Mouse (Mus musculus): ENCODE results near the gene Gm10300. TPM values are rescaled to one million over a fixed set of nuclear protein-coding genes. Genes with fewer than 3 reads are reported as not detected.
A peak's percentile ranks its signal among the peaks of the same experiment; 100 is the strongest.

Gene Gm10300
- polyA plus RNA-seq, 1 experiment from 2014 or later, result not detected

DNA sequence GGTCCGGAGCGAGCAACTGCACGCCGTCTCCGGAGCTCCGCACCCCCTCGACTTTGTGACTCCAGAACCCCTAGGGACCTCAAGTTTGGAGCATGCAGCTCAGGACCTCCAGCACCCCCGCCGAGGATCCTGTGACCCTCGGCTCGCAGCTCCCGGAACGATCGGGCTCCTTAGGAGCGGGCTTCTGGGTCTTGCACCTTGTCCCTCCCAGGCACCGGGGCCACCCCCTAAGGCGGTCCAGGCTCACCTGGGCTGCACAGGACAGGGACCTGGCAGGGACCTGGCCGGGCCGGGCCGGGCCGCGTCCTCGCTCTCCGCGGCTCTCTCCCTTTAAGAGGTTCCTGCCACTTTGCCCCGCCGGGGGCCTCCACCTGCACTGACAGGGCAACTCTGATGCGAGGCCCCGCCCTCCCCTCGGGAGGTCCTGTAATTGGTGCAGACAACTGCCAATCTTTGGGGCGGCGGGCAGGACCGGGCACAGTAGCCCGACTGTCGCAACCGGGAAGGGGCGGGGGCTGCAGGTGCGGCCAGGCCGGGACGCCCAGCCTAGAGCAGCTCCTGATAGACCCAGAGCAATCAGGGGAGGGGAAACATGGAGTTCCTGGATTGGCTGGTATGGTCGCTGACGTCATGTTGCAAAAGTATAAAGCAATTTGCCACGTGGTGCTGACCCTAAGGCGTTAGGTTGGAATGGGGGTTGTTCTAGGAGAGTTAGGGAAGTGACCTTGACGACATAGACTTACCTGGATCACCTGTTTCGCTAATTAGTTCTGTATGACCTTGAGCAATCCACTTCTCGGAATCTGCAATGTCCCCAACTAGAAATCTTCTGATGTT lies 654 bp downstream of the Gm10300 start, which contains the start of gene Epb41:
Epb41 (minus strand) TSS at position 389 of the 837 bp plus-strand sequence.
- ATAC-seq, result peak; percentile 96
- Histone ChIP-seq H3K36me3 (no peaks in the 10 kb centered on the region), H3K27ac (no peak within 1 kb of the TSS)

DNA sequence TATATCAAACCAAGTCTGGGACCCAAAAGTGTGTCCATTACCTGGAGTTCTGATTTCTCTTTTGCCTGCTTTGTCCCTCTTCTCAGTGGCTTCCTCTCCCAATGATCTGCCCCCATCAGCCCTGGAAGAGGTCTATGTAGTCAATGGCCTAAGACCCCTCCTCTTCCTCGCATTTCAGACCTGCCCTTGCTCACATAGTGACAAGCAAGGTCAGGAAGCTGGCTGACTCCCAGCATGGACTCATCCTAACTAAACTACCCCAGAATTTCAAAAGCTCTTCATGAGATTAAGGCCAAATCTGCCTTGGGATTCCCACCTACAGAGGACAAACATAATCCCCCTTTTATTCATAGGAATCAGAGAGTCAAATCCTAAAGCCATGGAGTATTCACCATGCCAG lies 1.3 kb downstream of the Gm10300 start:
- Histone ChIP-seq H3K9ac (replicated peaks) (no peak overlapping the region), H3K4me1 (replicated peaks) (peaks cover 25% of the 10 kb centered on the region), H3K36me3 (no peaks in the 10 kb centered on the region), H3K4me3 (replicated peaks) (peak overlapping the region; percentile 69; the same call in 1 of the 2 replicates), H3K27ac (no peak overlapping the region), H3K4me2 (replicated peaks) (peak overlapping the region; percentile 100; the same call in 1 of the 2 replicates), H3K9me3 (no peaks in the 10 kb centered on the region), H3K27me3 (peaks cover 44% of the 10 kb centered on the region)
- no peak for ATAC-seq
- 23% methylated on average over 1 of the region's 1 CpGs for WGBS

More for the DNA sequence above, 654 bp downstream of the Gm10300 start, which contains the start of gene Epb41:
- WGBS, result 2% methylated on average over 47 of the region's 47 CpGs
- Histone ChIP-seq H3K4me2 (replicated peaks) (peak within 1 kb of the TSS; percentile 100), H3K4me1 (replicated peaks) (peaks cover 25% of the 10 kb centered on the region), H3K4me3 (replicated peaks) (peak within 1 kb of the TSS; percentile 69), H3K9me3 (no peaks in the 10 kb centered on the region), H3K9ac (replicated peaks) (peak within 1 kb of the TSS; percentile 73), H3K27me3 (peaks cover 43% of the 10 kb centered on the region)

DNA sequence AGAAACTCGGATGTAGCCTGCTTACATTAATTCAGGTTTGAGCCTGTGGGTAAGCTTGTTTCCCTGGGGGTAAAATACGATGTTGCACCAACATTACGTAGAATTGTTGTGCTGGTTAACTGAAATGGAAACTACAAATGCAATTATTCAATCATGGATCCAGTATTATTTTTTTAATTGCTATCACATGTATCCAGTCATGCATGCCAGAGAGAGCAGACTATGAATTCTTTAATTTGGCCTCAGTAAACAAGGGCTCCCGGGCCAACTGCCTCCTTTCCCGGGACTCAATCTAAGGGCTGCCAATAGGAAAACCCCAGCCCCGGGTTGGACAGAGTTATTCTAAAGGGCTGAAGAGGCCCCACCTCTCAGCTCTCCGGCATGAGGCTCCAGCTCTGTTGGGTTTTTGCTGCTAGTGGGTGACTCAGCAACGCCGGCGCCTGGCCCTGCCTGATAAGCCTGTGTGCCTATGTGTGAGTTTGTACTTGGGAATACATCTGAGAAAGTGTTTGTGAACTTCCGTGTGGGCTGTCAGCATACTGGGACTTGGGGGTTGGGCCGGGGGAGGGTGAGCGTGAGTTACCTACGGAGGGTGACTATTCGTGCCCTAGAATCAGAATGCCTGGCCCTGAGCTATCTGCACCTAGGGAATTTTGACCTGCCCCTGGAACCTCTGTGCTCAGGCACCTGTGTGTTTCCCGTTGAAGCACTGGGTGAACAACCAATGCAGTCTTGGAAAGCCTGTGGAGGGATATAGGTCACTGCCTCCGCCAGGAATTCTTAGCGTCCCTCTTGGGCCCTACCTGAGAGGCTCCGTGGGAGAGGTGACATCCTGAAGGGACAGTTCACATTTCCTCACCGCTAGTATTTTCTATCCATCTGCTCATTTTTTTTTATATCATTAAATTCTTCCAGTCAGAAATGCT lies 2.2 kb downstream of the Gm10300 start:
- ATAC-seq, result no peak
- H3K27me3 ChIP-seq, result peaks cover 42% of the 10 kb centered on the region

DNA sequence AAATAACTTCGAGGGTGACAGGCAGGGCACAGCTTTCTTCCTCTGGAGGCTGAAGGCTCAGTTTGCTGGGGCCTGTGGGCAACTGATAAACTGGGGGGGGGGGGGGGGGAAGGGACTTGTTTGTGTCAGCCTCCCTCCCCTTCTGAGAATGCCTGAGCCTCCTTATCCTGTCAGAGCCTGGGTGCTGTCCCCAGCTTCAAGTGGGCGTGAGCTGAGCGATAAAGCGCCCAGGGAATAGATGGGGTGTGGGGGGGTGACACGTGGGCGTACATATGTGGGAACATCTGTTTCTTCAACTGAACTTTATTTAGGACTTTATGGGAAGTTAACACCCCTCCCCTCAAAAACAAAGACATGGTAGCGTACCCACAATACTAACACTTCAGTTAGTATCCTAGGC lies 2.9 kb downstream of the Gm10300 start:
- Histone ChIP-seq H3K4me3 (replicated peaks) (no peak overlapping the region), H3K27me3 (peaks cover 35% of the 10 kb centered on the region), H3K9me3 (no peaks in the 10 kb centered on the region), H3K9ac (replicated peaks) (no peak overlapping the region), H3K36me3 (no peaks in the 10 kb centered on the region), H3K4me1 (replicated peaks) (peaks cover 25% of the 10 kb centered on the region), H3K4me2 (replicated peaks) (no peak overlapping the region), H3K27ac (no peak overlapping the region)
- ATAC-seq, result no peak
- WGBS, result 64% methylated on average over 7 of the region's 7 CpGs

More for the DNA sequence above, 2.2 kb downstream of the Gm10300 start:
- H3K36me3 ChIP-seq, result no peaks in the 10 kb centered on the region
- no peak overlapping the region for H3K27ac ChIP-seq
- peaks cover 25% of the 10 kb centered on the region for H3K4me1 ChIP-seq (replicated peaks)
- 21% methylated on average over 20 of the region's 20 CpGs for WGBS
- H3K4me3 ChIP-seq (replicated peaks), result no peak overlapping the region
- no peaks in the 10 kb centered on the region for H3K9me3 ChIP-seq
- no peak overlapping the region for H3K4me2 ChIP-seq (replicated peaks)
- no peak overlapping the region for H3K9ac ChIP-seq (replicated peaks)

DNA sequence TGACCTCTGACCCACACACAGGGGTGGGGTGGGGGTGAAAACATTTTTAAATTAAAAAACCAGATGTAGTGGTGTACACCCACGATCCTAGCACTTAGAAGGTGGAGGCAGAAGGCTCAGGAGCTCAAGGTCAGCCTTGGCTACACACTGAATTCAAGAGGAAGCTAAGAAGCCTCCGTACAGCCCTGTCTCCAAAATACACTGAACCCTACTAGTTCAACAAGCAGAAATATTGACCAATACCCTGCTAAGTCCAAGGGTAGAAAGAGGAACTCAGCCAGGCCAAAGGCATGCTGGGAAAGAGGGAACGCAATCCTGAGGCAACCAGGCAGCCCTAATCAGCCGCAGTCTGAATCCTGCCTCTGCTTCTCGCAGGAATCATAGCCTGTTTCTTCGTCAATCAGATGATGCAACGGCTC lies 3.8 kb downstream of the Gm10300 start:
- Histone ChIP-seq H3K27me3 (peaks cover 26% of the 10 kb centered on the region), H3K4me3 (replicated peaks) (no peak overlapping the region), H3K9me3 (no peaks in the 10 kb centered on the region), H3K36me3 (no peaks in the 10 kb centered on the region), H3K4me2 (replicated peaks) (no peak overlapping the region), H3K4me1 (replicated peaks) (peaks cover 25% of the 10 kb centered on the region), H3K27ac (no peak overlapping the region), H3K9ac (replicated peaks) (no peak overlapping the region)
- 56% methylated on average over 7 of the region's 7 CpGs for WGBS
- no peak for ATAC-seq

DNA sequence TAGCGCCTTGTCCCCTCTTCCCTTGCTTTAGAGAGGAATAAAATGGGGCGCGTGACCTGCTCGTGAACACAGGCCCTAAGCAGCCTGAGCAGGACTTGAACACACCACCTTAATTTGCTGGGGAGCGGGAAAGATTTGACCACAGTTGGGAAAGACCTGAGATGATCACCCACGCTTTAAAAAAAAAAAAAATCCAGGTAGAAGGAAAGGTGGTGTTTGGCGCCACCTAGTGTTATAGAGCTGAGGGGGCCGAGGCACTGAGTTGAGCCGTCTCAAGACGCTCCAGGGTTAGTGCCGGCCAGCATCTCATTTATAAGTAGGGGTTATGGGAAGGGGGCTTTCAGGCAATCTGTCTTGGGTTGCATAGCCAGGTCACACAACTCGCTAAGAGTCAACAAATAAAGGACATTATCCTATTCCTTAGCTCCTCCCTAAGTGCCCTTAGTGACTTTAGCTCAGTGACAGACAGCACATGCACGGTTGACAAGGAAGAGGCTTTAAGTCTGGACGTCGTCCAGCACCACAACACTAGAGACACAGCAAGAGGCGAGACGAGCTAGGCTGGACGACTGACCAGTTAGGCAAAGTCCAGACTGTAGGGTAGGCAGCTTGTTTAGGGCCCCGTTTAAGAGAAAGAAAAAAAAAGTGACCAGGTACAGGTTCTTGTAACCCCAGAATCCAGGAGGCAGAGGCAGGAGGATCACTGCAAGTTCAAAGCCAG lies 5.2 kb downstream of the Gm10300 start:
- H3K4me2 ChIP-seq (replicated peaks), result no peak overlapping the region
- H3K27me3 ChIP-seq, result peaks cover 23% of the 10 kb centered on the region
- no peak overlapping the region for H3K27ac ChIP-seq
- no peak overlapping the region for H3K4me3 ChIP-seq (replicated peaks)
- no peak for ATAC-seq
- no peaks in the 10 kb centered on the region for H3K9me3 ChIP-seq
- H3K36me3 ChIP-seq, result no peaks in the 10 kb centered on the region
- WGBS, result 15% methylated on average over 19 of the region's 19 CpGs
- H3K4me1 ChIP-seq (replicated peaks), result peaks cover 22% of the 10 kb centered on the region
- no peak overlapping the region for H3K9ac ChIP-seq (replicated peaks)

DNA sequence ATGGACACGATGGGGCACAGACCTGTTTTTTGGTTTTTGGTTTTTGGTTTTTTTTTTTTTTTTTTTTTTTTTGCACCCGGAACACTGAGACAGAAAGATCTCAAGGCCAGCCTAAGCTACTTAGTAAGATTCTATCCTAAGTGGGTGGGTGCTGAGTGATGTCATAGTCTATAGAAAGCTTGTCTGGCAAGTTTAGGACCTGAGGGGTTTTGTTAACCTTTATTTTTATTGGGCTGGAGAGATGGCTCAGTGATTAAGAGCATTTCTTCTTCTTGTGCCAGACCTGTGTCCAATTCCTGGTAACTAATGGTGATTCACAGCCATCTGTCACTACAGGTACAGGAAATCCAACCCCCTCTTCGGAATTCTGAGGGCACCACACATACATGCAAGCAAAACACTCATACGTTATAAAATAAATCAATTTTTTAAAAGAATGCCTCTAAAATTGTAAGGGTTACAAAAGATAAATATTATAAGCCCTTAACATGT lies 6.0 kb downstream of the Gm10300 start:
- H3K9me3 ChIP-seq, result no peaks in the 10 kb centered on the region
- no peak for ATAC-seq
- no peaks in the 10 kb centered on the region for H3K36me3 ChIP-seq
- no peak overlapping the region for H3K4me3 ChIP-seq (replicated peaks)
- no peak overlapping the region for H3K4me2 ChIP-seq (replicated peaks)
- H3K9ac ChIP-seq (replicated peaks), result no peak overlapping the region
- 71% methylated on average over 4 of the region's 4 CpGs for WGBS
- peaks cover 22% of the 10 kb centered on the region for H3K27me3 ChIP-seq
- no peak overlapping the region for H3K27ac ChIP-seq
- H3K4me1 ChIP-seq (replicated peaks), result peaks cover 15% of the 10 kb centered on the region

DNA sequence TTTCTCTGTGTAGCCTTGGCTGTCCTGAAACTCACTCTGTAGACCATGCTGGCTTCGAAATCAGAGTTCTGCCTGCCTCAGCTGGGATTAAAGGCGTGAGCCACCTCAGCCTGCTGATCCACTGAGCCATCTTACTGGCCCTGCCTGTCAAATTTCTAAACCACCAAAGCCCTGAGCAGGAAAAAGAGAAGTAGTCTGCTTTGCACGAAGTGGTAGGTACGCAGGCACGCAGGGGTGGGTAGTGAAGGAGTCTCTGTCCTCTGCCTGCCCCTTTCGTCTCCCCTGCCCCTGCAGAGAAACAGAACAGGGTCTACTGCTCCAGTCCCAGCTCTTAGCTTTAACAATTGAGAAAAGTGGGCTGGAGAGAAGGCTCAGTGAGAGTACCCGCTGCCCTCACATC lies 10.6 kb downstream of the Gm10300 start:
- 79% methylated on average over 7 of the region's 7 CpGs for WGBS
- Histone ChIP-seq H3K36me3 (no peaks in the 10 kb centered on the region), H3K9ac (replicated peaks) (no peak overlapping the region), H3K4me1 (replicated peaks) (peaks cover 5% of the 10 kb centered on the region; the same call in 1 of the 2 replicates), H3K27ac (no peak overlapping the region), H3K27me3 (peaks cover 1% of the 10 kb centered on the region; the same call in 1 of the 2 replicates), H3K9me3 (no peaks in the 10 kb centered on the region), H3K4me3 (replicated peaks) (no peak overlapping the region), H3K4me2 (replicated peaks) (no peak overlapping the region)
- no peak for ATAC-seq

DNA sequence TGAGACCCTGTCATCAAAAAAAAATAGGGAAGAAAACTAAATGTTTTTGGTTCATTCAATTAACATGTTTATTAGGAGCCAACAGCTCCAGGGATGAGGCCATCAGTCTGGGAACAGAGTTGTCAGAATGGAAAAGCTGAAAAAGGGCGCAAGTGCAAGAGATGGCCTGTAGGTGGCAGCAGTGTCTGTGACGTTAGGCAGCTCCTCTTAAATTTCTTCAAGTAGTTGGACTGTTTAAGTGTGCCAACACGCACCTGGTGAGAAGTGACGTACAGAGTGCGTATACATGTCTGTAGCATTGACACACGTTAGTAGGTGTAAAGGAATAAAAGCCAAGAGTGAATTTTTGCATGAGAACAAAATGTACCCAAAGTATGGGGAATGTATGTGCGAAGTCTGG lies 14.4 kb downstream of the Gm10300 start:
- no peak overlapping the region for H3K4me3 ChIP-seq (replicated peaks)
- no peak overlapping the region for H3K27ac ChIP-seq
- no peak overlapping the region for H3K4me2 ChIP-seq (replicated peaks)
- no peaks in the 10 kb centered on the region for H3K9me3 ChIP-seq
- no peaks in the 10 kb centered on the region for H3K27me3 ChIP-seq
- WGBS, result 22% methylated on average over 7 of the region's 7 CpGs
- H3K4me1 ChIP-seq (replicated peaks), result peaks cover 3% of the 10 kb centered on the region; the same call in 1 of the 2 replicates
- H3K36me3 ChIP-seq, result no peaks in the 10 kb centered on the region
- H3K9ac ChIP-seq (replicated peaks), result no peak overlapping the region
- ATAC-seq, result no peak

DNA sequence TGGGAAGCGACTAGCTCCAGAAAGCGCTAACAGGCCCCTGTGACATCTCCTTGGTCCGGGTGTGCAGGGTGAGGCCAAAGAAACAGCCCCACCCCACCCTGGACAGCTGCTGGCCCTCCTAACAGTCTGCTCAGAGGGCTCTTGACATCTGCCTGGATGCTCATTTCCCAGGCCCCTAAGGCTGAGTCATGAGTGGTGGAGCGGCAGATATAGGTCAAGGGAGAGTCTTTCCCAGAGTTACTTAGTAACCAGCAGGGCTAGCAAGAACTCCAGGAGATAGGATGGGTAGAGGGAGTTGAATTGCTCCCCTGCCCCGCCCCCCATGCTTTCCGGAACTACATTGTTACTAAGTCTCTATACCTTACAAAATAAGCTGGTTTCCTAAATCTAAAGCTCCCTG lies 18.6 kb downstream of the Gm10300 start:
- WGBS, result 83% methylated on average over 6 of the region's 6 CpGs

DNA sequence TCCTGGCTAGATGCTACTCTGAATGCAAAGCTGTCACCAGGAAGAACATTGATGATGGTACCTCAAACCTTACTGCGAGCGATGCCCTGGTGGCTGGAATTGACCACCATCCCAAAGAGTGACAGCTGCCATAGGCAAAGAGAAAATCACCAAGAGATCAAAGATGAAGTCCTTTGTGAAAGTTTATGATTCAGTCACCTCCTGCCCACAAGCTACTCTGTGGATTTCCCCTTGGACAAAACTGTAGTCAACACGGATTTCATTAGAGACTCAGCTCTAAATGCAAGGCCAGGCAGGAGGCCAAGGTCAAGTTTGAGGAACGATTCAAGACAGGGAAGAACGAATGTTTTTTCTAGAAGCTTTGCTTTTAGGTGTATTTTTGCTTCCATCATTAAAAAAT lies 19.4 kb downstream of the Gm10300 start:
- H3K4me3 ChIP-seq (replicated peaks), result no peak overlapping the region
- no peaks in the 10 kb centered on the region for H3K9me3 ChIP-seq
- H3K36me3 ChIP-seq, result no peaks in the 10 kb centered on the region
- no peak for ATAC-seq
- H3K4me1 ChIP-seq (replicated peaks), result no peaks in the 10 kb centered on the region
- no peak overlapping the region for H3K27ac ChIP-seq
- WGBS, result 90% methylated on average over 5 of the region's 5 CpGs
- no peak overlapping the region for H3K4me2 ChIP-seq (replicated peaks)
- no peak overlapping the region for H3K9ac ChIP-seq (replicated peaks)
- no peaks in the 10 kb centered on the region for H3K27me3 ChIP-seq

More for the DNA sequence above, 18.6 kb downstream of the Gm10300 start:
- Histone ChIP-seq H3K27ac (no peak overlapping the region), H3K36me3 (no peaks in the 10 kb centered on the region), H3K4me2 (replicated peaks) (no peak overlapping the region), H3K27me3 (no peaks in the 10 kb centered on the region), H3K9ac (replicated peaks) (no peak overlapping the region), H3K4me1 (replicated peaks) (no peaks in the 10 kb centered on the region), H3K9me3 (no peaks in the 10 kb centered on the region), H3K4me3 (replicated peaks) (no peak overlapping the region)
- ATAC-seq, result no peak
